Mouse (Mus musculus) kidney, adult 2 months (tissue): ENCODE results near the gene Spink4.

Source experiments
- CTCF ChIP-seq: fragments of 200-500 bp; conservative IDR thresholded peaks from 2 replicates; pipeline ENCODE4 v1.5.1; 2011; ENCODE audit warnings: low read depth, mild to moderate bottlenecking, control low read depth, low read length, moderate library complexity, mixed read lengths; ENCODE audit not compliant: insufficient read depth, insufficient read length
- POLR2A ChIP-seq: fragments of 200-500 bp; IDR thresholded peaks from one replicate; pipeline ENCODE4 v1.6.1; 2011; ENCODE audit warnings: low read depth, low read length, control low read depth

- no peak for TF ChIP-seq CTCF
- no peak for TF ChIP-seq POLR2A
These were observed 44.9 kb upstream of the Spink4 start for GRCm38 (mm10) chr4:40874794-40875552.
